Mouse (Mus musculus) cortical plate, adult 2 months (tissue): ENCODE measurements around the gene Tmem159. TPM values are rescaled to one million over a fixed set of nuclear protein-coding genes. Genes with fewer than 3 reads are reported as not detected.

Experiments used
- H3K27ac ChIP-seq: fragments of 200-500 bp; 2 replicates; pipeline ENCODE4 v1.5.1; 2012; ENCODE audit warnings: low read length, control low read depth, inconsistent platforms; ENCODE audit not compliant: insufficient read depth
- H3K4me1 ChIP-seq: fragments of 200-500 bp; 2 replicates; pipeline ENCODE4 v1.6.1; 2011; ENCODE audit warnings: low read length; ENCODE audit not compliant: control insufficient read depth, insufficient read depth
- H3K4me3 ChIP-seq: fragments of 200-500 bp; 2 replicates; pipeline ENCODE4 v1.5.1; 2011; ENCODE audit warnings: mild to moderate bottlenecking, low read length, control low read depth; ENCODE audit not compliant: insufficient read depth
- CTCF ChIP-seq: fragments of 200-500 bp; IDR thresholded peaks from 2 replicates; pipeline ENCODE4 v1.5.1; 2011; ENCODE audit warnings: mild to moderate bottlenecking, control low read depth, low read length; ENCODE audit not compliant: insufficient read depth; ENCODE audit errors: extremely low read depth
- POLR2A ChIP-seq: fragments of 200-500 bp; IDR thresholded peaks from 2 replicates; pipeline ENCODE4 v1.6.1; 2011; ENCODE audit warnings: mild to moderate bottlenecking, low read length, control low read depth; ENCODE audit not compliant: insufficient read depth; ENCODE audit errors: extremely low read depth
- polyA plus RNA-seq: library from polyadenylated mRNA; depleted of rRNA; stranded (reverse); fragments of >200 nt; gene quantifications from 2 replicates; pipeline ENCODE4 v1.2.3, GENCODE M21; 2012; rRNA removed

The Tmem159 gene
- polyA plus RNA-seq, 1 experiment, result 13.4 TPM

DNA sequence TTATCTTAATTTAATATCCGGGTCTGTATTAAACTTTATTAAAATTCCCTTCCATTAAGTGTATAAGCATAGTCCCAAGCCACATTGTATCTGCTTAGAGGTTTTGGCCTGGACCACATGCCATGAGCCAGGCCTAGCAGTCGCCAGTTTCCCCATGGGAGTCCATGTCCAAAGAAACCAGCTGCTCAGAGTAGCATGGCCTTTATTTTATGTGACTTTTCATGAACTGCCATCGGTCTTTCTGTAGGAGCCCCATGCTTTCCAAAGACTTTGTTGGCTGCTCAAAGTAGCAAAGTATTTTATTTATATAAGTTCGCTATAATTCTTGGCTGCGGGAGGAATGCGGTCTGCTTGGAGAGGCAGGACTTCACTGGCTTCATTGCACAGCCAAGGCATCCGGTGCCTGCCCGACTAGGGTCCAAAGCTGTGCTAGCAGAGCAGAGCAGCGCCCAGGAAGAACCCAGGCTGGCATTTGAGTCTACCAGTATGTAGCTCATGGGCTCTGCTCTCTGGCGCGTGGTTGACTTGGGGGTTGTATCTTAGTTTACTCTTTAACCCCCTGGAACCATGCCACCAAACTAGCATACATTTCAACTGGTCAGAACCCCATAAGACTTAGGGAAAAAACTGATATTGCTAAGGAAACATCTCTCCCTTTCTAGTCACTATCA lies 61.6 kb downstream of the Tmem159 start:
- TF ChIP-seq CTCF, result no peak
- no peak for TF ChIP-seq POLR2A
- no peak overlapping the region for H3K4me3 ChIP-seq
- H3K4me1 ChIP-seq, result no peaks in the 10 kb centered on the region
- H3K27ac ChIP-seq, result no peak overlapping the region

Other genes starting within 250 kb of the Tmem159 start
- gene Lyrm1, start 206.5 kb upstream of the Tmem159 start, polyA plus RNA-seq, result 16.3 and 19.5 TPM in 2 replicates
- 8.8 and 10.9 TPM in 2 replicates for gene Dcun1d3, start 206.1 kb upstream of the Tmem159 start, polyA plus RNA-seq
- 0.25 and 0.29 TPM in 2 replicates for gene Dnah3, start 7.1 kb upstream of the Tmem159 start, polyA plus RNA-seq
- gene Zp2, start 42.9 kb downstream of the Tmem159 start, polyA plus RNA-seq, result 0.28 and 0.38 TPM in 2 replicates
- gene Anks4b, start 71.5 kb downstream of the Tmem159 start, polyA plus RNA-seq, result 0.04 and 0.17 TPM in 2 replicates
- gene Crym, start 99.8 kb downstream of the Tmem159 start, polyA plus RNA-seq, result 66.2 and 71.7 TPM in 2 replicates
- gene Abca14, start 101.6 kb downstream of the Tmem159 start, polyA plus RNA-seq, result not detected in 2 replicates
- gene Abca15, start 226.3 kb downstream of the Tmem159 start, polyA plus RNA-seq, result not detected in 2 replicates